Mouse (Mus musculus) ES-Bruce4 (cell line): ENCODE results near the gene Lrrk2.

Experiments used
- CTCF ChIP-seq: IDR thresholded peaks from one replicate; pipeline ENCODE4 v1.8.1; 2011; ENCODE audit warnings: low read depth, low read length
- POLR2A ChIP-seq: IDR thresholded peaks from one replicate; pipeline ENCODE4 v1.8.1; 2011; ENCODE audit warnings: low read length; ENCODE audit not compliant: insufficient read depth

DNA sequence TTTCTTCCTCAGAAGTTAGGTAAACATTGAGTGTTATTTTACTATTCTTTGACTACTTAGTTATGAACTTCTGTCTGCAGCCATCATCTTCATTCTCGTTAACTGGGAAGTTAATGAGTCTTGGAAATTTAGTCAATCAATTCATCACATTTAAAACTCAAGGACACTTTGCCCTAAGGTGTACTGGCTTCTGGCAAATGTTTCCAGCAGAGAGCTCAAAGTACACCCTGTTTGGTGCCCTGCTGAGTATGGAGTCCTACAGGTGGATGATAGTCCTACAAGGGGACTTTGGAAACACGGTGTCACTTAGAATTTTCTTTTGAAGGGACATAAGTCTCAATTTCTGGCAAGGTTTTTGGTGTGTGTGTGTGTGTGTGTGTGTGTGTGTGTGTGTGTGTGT lies 1.8 kb upstream of the Lrrk2 start:
- TF ChIP-seq CTCF (no peak), POLR2A (no peak)
